Mouse (Mus musculus) G1E-ER4 (cell line): ENCODE measurements around the gene Timm9. TPM values are rescaled to one million over a fixed set of nuclear protein-coding genes. Genes with fewer than 3 reads are reported as not detected.

Experiments used
- GATA1 ChIP-seq: IDR thresholded peaks from one replicate; pipeline ENCODE4 v1.8.0; 2012; ENCODE audit warnings: low read length, inconsistent platforms
- polyA plus RNA-seq: library from polyadenylated mRNA; stranded (reverse); fragments of >175 nt; gene quantifications from 2 replicates; pipeline ENCODE4 v1.2.3, GENCODE M21; 2012

The Timm9 gene
- 22.1 and 37.7 TPM in 2 replicates for polyA plus RNA-seq

DNA sequence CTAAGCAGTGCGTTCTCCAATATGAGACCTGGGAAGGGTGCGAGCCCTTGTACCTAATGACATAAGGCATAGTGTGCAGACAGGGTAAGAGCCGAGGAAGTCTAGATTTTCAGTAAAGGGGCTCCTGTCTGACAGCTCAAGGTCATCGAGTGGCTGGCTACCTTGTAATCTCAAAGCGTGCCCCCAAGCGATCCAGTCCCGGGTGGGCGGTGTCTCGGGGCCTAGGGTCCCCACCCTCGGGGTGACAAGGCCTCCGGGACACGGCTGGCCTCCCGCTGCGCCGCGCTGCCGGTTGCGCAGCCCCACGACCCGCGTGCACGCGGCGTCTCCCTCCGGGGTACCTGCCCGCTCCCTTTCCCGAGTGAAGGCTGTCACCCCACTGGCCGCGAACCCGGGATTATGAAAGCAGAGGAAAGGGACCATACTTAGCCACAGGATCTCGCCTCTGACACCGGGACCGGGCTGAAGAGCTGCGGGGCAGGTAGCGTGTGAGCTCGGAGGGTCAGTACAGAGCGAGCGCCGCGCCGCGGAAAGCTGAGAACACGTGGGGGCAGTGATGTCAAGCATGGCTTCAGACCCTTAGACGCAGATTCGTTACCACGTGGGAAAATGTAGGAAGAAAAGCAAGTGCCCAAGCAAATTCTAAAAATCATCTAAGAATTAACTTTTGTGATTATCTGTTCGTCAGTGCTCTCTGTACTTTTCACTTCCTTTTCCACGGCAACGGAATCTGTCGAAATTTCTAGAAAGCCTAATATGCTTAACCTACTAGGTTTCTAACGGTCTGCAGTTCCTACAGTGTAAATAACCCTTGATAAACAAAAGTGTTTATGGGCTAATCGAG is at the start of gene Timm9, which contains the start of gene 2700049A03Rik:
Gene Timm9, minus strand, starts transcription at position 555 of the 844 bp plus-strand sequence.
Gene 2700049A03Rik, plus strand, starts transcription at position 719 of the 844 bp plus-strand sequence.
- TF ChIP-seq GATA1, result no peak

DNA sequence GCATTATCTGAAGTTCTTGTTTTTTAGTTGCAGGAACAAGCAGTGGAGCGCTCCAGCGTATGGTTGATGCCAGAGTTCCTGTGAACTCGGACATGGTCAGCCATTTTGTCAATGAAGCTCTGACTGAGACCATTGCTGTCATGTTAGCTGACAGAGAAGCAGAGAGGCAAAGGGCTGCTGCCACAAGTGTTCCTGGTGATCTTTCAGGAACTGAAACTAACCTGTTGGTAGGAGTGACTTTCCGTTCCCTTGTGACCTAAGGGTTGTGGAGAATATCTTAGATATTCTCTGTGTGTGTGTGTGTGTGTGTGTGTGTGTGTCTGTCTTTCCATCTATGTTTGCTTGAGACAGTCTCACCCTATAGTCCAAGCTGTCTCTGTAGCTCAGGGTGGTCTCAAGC is 47.9 kb upstream of the Timm9 start:
- TF ChIP-seq GATA1, result no peak

DNA sequence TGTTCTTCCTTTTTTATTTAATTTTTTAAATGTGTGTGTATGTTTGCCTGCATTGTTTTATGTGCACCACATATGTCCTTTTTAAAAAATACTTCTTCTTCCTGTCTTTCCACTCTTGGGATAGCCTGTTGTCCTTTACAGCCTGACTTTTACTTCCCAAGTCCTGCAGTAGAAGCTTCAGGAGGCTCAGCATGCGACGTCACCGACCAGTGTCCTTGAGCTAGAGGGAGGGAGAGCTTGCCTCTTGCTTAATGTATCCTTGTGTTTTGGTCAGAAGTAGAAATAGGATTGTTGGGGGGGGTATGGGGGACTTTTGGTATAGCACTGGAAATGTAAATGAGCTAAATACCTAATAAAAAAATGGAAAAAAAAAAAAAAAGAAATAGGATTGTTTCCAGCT is 47.3 kb upstream of the Timm9 start:
- no peak for TF ChIP-seq GATA1

GRCm38 (mm10) chr12:71169911-71170310 is 33.4 kb upstream of the Timm9 start:
- no peak for TF ChIP-seq GATA1

DNA sequence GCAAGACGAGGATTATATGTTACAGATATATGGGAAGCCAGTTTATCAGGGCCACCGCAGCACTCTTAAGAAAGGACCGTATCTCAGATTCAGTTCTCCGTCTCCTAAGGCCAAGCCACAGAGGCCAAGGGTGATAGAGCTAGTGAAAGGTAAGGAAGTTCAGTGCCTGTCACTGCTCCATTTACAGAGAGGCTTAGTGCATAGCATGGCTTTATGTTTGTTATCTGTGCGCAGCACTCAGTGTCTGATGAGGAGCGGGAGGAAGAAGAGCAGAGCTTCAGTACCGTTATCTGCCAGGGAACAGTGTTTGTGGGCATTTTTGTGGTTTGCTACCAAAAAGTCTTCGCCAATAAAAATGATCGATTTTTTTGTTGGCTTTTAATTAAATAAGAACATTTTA is 27.9 kb upstream of the Timm9 start:
- peak; percentile 92 for TF ChIP-seq GATA1

DNA sequence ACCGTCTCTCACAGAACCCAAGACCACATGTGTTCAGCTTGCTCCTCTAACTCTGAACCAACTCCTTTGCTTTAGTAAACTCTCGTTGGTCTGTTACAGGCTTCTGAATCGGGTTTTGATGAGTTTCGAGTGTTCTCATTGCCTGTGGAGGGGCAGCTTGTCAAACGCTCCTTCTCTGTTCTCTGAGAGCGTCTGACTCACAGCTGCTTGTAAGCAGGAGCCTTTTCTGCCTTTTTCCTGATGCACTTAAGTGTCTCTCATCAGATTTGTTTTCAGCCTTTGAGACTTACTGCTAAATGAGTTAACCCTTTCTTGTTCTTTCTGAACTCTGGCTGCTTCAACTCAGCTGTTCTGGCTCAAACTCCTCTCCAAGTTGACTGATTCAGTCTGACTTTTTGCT is 21.5 kb upstream of the Timm9 start:
- TF ChIP-seq GATA1, result no peak

DNA sequence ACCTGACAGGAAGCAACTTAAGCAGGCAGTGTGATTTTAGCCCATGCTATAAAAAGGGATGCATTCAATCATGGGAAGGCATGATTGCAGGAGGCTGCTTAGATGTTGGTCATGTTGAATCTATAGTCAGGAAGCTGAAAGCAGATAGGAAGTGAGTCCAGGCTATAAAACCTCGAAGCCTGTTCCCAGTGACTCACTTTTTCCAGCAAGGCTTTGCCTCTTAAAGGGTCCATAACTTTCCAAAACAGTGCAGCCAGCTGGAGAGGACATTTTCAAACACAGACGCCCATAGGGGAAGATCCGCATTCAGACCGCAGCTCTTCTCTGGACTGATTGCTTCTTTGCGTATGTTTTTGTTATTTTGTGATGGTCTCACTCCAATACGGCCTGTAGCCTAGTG is 18.5 kb upstream of the Timm9 start:
- no peak for TF ChIP-seq GATA1

GRCm38 (mm10) chr12:71150167-71150566 is 13.7 kb upstream of the Timm9 start:
- TF ChIP-seq GATA1, result peak; percentile 44

- TF ChIP-seq GATA1, result no peak
Observed at GRCm38 (mm10) chr12:71149456-71149855, 13.0 kb upstream of the Timm9 start.

DNA sequence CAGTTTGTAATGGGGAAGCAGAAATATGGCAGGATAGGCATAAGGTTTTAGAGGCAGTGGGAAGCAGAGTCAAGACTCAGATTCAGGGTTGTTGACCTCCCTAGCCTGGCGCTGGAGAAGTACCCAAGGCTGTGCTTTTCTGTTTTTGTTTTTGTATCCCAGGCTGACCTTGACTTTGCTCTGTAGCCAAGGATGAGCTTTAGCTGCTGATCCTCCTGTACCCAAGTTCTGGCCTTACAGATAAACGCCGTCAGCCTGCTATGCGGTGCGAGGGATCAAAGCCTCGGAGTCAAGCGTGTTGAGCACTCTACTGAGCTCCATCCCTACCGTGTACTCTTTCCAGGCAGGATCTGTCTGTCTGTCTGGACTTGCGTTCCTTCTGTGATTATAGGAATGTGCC is 12.3 kb upstream of the Timm9 start:
- no peak for TF ChIP-seq GATA1

- no peak for TF ChIP-seq GATA1
Observed at GRCm38 (mm10) chr12:71147641-71148040, 11.2 kb upstream of the Timm9 start.

DNA sequence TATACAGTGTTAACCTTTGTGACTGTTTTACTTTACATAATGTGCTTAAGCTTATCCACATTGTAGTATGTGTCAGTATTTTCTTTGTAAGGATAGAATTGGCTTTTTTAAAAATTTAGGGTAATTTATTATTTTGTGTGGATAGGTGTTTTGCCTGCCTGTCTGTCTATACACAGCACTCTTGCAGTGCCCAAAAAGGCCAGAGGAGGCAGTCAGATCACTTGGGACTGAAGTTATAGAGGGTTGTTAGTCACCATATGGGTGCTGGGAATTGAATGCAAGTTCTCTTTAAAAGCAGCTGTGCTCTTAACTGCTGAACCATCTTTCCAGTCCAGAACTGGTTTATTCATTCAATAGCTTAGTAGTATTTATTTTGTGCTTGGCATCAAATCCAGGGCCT is 4.7 kb upstream of the Timm9 start:
- TF ChIP-seq GATA1, result no peak

DNA sequence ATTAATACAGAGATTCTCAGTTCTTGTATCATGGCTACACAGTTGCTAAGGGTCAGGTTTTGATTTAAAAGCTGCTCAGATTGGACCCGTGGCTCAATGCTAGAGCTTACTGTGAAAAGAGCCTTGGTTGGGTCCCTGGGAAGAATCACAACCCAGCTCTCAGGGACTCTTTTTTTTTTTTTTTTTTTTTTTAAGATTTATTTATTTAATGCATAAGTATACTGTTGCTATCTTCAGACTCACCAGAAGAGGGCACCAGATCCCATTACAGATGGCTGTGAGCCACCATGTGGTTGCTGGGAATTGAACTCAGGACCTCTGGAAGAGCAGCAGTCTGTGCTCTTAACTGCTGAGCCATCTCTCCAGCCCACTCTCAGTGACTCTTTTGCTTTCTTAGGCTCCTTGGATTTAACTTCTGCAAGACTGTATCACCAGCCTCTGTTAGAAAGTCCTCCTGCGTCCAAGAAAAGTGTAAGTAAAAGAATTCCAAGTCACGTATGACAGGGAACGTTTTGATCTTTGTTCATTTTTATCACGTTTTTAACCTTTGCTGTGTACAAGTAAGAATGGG is 2.9 kb upstream of the Timm9 start:
- no peak for TF ChIP-seq GATA1

- TF ChIP-seq GATA1, result no peak
Observed at GRCm38 (mm10) chr12:71137686-71138085, 1.2 kb upstream of the Timm9 start.

DNA sequence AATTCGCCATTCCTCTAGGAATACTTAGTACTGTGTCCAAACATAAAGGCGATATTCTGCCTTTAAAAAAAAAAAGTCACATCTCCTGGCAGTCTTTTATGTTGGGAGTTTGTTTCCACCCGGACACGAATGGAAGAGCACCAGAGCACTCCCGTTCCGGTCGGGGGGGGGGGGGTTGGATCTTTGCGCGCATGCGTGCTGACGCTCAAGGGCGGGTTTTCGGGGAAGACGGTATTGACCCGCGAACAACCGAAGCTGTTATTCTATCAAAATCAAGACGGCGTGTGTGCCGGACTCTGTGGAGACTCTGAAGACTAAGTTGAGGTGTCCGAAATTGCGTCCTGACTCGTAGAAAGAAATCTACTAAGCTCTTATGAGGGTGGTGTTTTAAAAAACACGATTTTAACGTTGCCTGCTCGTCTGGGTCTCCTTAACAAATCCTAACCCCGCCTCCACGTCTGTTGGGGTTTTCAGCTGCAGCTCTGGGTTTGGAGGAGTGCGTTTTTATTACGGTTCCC is 549 bp upstream of the Timm9 start:
- TF ChIP-seq GATA1, result no peak

GRCm38 (mm10) chr12:71135581-71135980 is 903 bp downstream of the Timm9 start:
- TF ChIP-seq GATA1, result no peak

- no peak for TF ChIP-seq GATA1
Observed at GRCm38 (mm10) chr12:71123286-71123685, 13.2 kb downstream of the Timm9 start.
